Mouse (Mus musculus) hindbrain, embryonic 13.5 days (tissue): Measurements from ENCODE around the gene Slc44a2. TPM values are rescaled to one million over a fixed set of nuclear protein-coding genes. Genes with fewer than 3 reads are reported as not detected.

Experiments
- ATAC-seq: fragments of 200-750 bp; cut with Nextera tagmentation; 2 replicates; pipeline ENCODE4 v1.8.0; 2017; ENCODE audit warnings: moderate TSS enrichment; ENCODE audit not compliant: low FRiP score
- H3K27ac ChIP-seq: fragments of 300-500 bp; sonication (generic); 2 replicates; pipeline ENCODE4 v1.5.1; 2015; ENCODE audit warnings: inconsistent platforms, mild to moderate bottlenecking, moderate library complexity
- H3K27me3 ChIP-seq: fragments of 300-500 bp; sonication (generic); 2 replicates; pipeline ENCODE4 v1.6.1; 2015; ENCODE audit warnings: mild to moderate bottlenecking, inconsistent platforms
- H3K36me3 ChIP-seq: fragments of 300-500 bp; sonication (generic); 2 replicates; pipeline ENCODE4 v1.6.1; 2015; ENCODE audit warnings: mild to moderate bottlenecking, inconsistent platforms
- H3K4me1 ChIP-seq: fragments of 300-500 bp; sonication (generic); replicated peaks from 2 replicates; pipeline ENCODE4 v1.6.1; 2015; ENCODE audit warnings: inconsistent platforms
- H3K4me2 ChIP-seq: fragments of 300-500 bp; sonication (generic); 2 replicates; pipeline ENCODE4 v1.6.1; 2015; ENCODE audit warnings: inconsistent platforms, mild to moderate bottlenecking, moderate library complexity
- H3K4me3 ChIP-seq: fragments of 300-500 bp; sonication (generic); 2 replicates; pipeline ENCODE4 v1.5.1; 2015; ENCODE audit warnings: mild to moderate bottlenecking, inconsistent platforms
- H3K9ac ChIP-seq: fragments of 300-500 bp; sonication (generic); 2 replicates; pipeline ENCODE4 v1.6.1; 2015; ENCODE audit warnings: mild to moderate bottlenecking, inconsistent platforms
- H3K9me3 ChIP-seq: fragments of 300-500 bp; sonication (generic); 2 replicates; pipeline ENCODE4 v1.6.1; 2016; ENCODE audit warnings: inconsistent platforms
- WGBS: fragments of 180-500 bp; shearing (Covaris S2); methylation state at CpG from one replicate; pipeline ENCODE4 v1.1.7; 2015; 5-methylcytosine and 5-hydroxymethylcytosine counted together
- polyA plus RNA-seq: library from polyadenylated mRNA; unstranded; fragments of >200 nt; fragmentation: Nextera tagmentation; extraction: Ambion mirVana; gene quantifications from 2 replicates; pipeline ENCODE4 v1.2.1, GENCODE M21; 2015

Gene Slc44a2
- polyA plus RNA-seq, 1 experiment from 2014 or later = 68.1 TPM

- Histone ChIP-seq H3K36me3 (peaks cover 82% of the 10 kb centered on the region), H3K27ac (no peak overlapping the region)
- WGBS = 77% methylated on average over 16 of the region's 16 CpGs
Observed at GRCm38 (mm10) chr9:21346627-21347365, 26.3 kb downstream of the Slc44a2 start.

GRCm38 (mm10) chr9:21348152-21348551, 27.7 kb downstream of the Slc44a2 start:
- no peaks in the 10 kb centered on the region for H3K27me3 ChIP-seq
- WGBS = 92% methylated on average over 3 of the region's 3 CpGs
- ATAC-seq = no peak
- H3K4me1 ChIP-seq = peaks cover 9% of the 10 kb centered on the region
- no peaks in the 10 kb centered on the region for H3K9me3 ChIP-seq
- H3K4me3 ChIP-seq = no peak overlapping the region
- H3K9ac ChIP-seq = no peak overlapping the region
- peaks cover 81% of the 10 kb centered on the region for H3K36me3 ChIP-seq
- H3K4me2 ChIP-seq = no peak overlapping the region
- no peak overlapping the region for H3K27ac ChIP-seq

More at GRCm38 (mm10) chr9:21346627-21347365, 26.3 kb downstream of the Slc44a2 start:
- Histone ChIP-seq H3K4me2 (no peak overlapping the region), H3K27me3 (no peaks in the 10 kb centered on the region), H3K9ac (no peak overlapping the region), H3K9me3 (no peaks in the 10 kb centered on the region), H3K4me3 (no peak overlapping the region), H3K4me1 (no peaks in the 10 kb centered on the region)
- ATAC-seq = no peak

- H3K36me3 ChIP-seq = peaks cover 85% of the 10 kb centered on the region
- WGBS = 95% methylated on average over 7 of the region's 7 CpGs
- H3K4me1 ChIP-seq = peaks cover 11% of the 10 kb centered on the region
- H3K4me3 ChIP-seq = no peak overlapping the region
- no peaks in the 10 kb centered on the region for H3K27me3 ChIP-seq
- H3K27ac ChIP-seq = no peak overlapping the region
- ATAC-seq = no peak
- no peaks in the 10 kb centered on the region for H3K9me3 ChIP-seq
- H3K4me2 ChIP-seq = no peak overlapping the region
- H3K9ac ChIP-seq = no peak overlapping the region
Observed at GRCm38 (mm10) chr9:21351178-21351577, 30.7 kb downstream of the Slc44a2 start.

- H3K36me3 ChIP-seq = peaks cover 80% of the 10 kb centered on the region
- no peak for ATAC-seq
- 95% methylated on average over 4 of the region's 4 CpGs for WGBS
Observed at GRCm38 (mm10) chr9:21351702-21352377, 31.3 kb downstream of the Slc44a2 start.

GRCm38 (mm10) chr9:21352463-21353372, 32.2 kb downstream of the Slc44a2 start:
- Histone ChIP-seq H3K4me1 (peaks cover 11% of the 10 kb centered on the region), H3K4me2 (no peak overlapping the region), H3K36me3 (peaks cover 71% of the 10 kb centered on the region), H3K9ac (peak overlapping the region; percentile 49; the same call in 1 of the 2 replicates), H3K27ac (peak overlapping the region; percentile 13; the same call in 1 of the 2 replicates), H3K9me3 (no peaks in the 10 kb centered on the region), H3K27me3 (no peaks in the 10 kb centered on the region), H3K4me3 (no peak overlapping the region)
- no peak for ATAC-seq
- 39% methylated on average over 20 of the region's 20 CpGs for WGBS

More at GRCm38 (mm10) chr9:21351702-21352377, 31.3 kb downstream of the Slc44a2 start:
- Histone ChIP-seq H3K27ac (no peak overlapping the region), H3K27me3 (no peaks in the 10 kb centered on the region), H3K4me2 (no peak overlapping the region), H3K9me3 (no peaks in the 10 kb centered on the region), H3K9ac (no peak overlapping the region), H3K4me3 (no peak overlapping the region), H3K4me1 (peaks cover 11% of the 10 kb centered on the region)

GRCm38 (mm10) chr9:21353373-21353686, 32.8 kb downstream of the Slc44a2 start:
- Histone ChIP-seq H3K36me3 (peaks cover 65% of the 10 kb centered on the region), H3K4me1 (peaks cover 11% of the 10 kb centered on the region), H3K4me2 (no peak overlapping the region), H3K27ac (no peak overlapping the region), H3K4me3 (no peak overlapping the region), H3K9me3 (no peaks in the 10 kb centered on the region), H3K27me3 (no peaks in the 10 kb centered on the region), H3K9ac (no peak overlapping the region)
- no peak for ATAC-seq
- WGBS = 63% methylated on average over 2 of the region's 2 CpGs

- peaks cover 11% of the 10 kb centered on the region for H3K4me1 ChIP-seq
- peaks cover 53% of the 10 kb centered on the region for H3K36me3 ChIP-seq
- H3K27ac ChIP-seq = no peak overlapping the region
- 94% methylated on average over 6 of the region's 6 CpGs for WGBS
- no peak overlapping the region for H3K4me2 ChIP-seq
- H3K27me3 ChIP-seq = no peaks in the 10 kb centered on the region
- H3K9ac ChIP-seq = no peak overlapping the region
- no peak overlapping the region for H3K4me3 ChIP-seq
- no peak for ATAC-seq
- H3K9me3 ChIP-seq = no peaks in the 10 kb centered on the region
Observed at GRCm38 (mm10) chr9:21354796-21355195, 34.3 kb downstream of the Slc44a2 start.

GRCm38 (mm10) chr9:21356981-21357718, 36.7 kb downstream of the Slc44a2 start:
- H3K27ac ChIP-seq = no peak overlapping the region
- no peak overlapping the region for H3K4me2 ChIP-seq

GRCm38 (mm10) chr9:21366541-21367220, 46.2 kb downstream of the Slc44a2 start:
- H3K9me3 ChIP-seq = no peaks in the 10 kb centered on the region
- peaks cover 2% of the 10 kb centered on the region; the same call in 1 of the 2 replicates for H3K36me3 ChIP-seq
- ATAC-seq = peak; percentile 26
- H3K4me1 ChIP-seq = peaks cover 25% of the 10 kb centered on the region
- WGBS = 38% methylated on average over 14 of the region's 14 CpGs
- 0 out of 2 replicates have a peak overlapping the region, but pooled peaks have one; percentile 14 for H3K9ac ChIP-seq
- H3K27ac ChIP-seq = peak overlapping the region; percentile 85
- H3K4me2 ChIP-seq = peak overlapping the region; percentile 55
- H3K27me3 ChIP-seq = peaks cover 10% of the 10 kb centered on the region
- H3K4me3 ChIP-seq = peak overlapping the region; percentile 32

More at GRCm38 (mm10) chr9:21356981-21357718, 36.7 kb downstream of the Slc44a2 start:
- Histone ChIP-seq H3K4me3 (no peak overlapping the region), H3K4me1 (peaks cover 11% of the 10 kb centered on the region), H3K9me3 (no peaks in the 10 kb centered on the region), H3K9ac (no peak overlapping the region), H3K27me3 (peaks cover 15% of the 10 kb centered on the region), H3K36me3 (peaks cover 33% of the 10 kb centered on the region)
- ATAC-seq = 0 out of 2 replicates have a peak, but pooled peaks have one; percentile 59
- 0% methylated on average over 1 of the region's 1 CpGs for WGBS

- WGBS = under 1% methylated on average over 62 of the region's 66 CpGs
Observed at GRCm38 (mm10) chr9:21367357-21368111, 47.0 kb downstream of the Slc44a2 start, which contains the start of gene Ilf3. Ilf3 (plus strand) TSS chr9:21367871.

More at GRCm38 (mm10) chr9:21367357-21368111, 47.0 kb downstream of the Slc44a2 start, which contains the start of gene Ilf3:
- Histone ChIP-seq H3K9ac (peak within 1 kb of the TSS; percentile 90), H3K4me1 (peaks cover 30% of the 10 kb centered on the region), H3K27ac (peak within 1 kb of the TSS; percentile 94), H3K4me2 (peak within 1 kb of the TSS; percentile 90), H3K36me3 (peaks cover 9% of the 10 kb centered on the region), H3K4me3 (peak within 1 kb of the TSS; percentile 83), H3K27me3 (0 out of 2 replicates have a peak, but pooled peaks cover 4% of the 10 kb centered on the region), H3K9me3 (no peaks in the 10 kb centered on the region)
- ATAC-seq = peak; percentile 94
